Mouse (Mus musculus): ENCODE measurements around the gene Gm973. TPM values are rescaled to one million over a fixed set of nuclear protein-coding genes. Genes with fewer than 3 reads are reported as not detected.

Gene Gm973
- polyA plus RNA-seq, 1 experiment from 2014 or later: 11.5 TPM

Other genes with a start within 250 kb of the Gm973 start
- 1.9 and 2.7 TPM in 2 replicates for gene Fzd7, start 33.8 kb upstream of the Gm973 start, polyA plus RNA-seq (2015; fragmentation: Nextera tagmentation; extraction: Ambion mirVana)
- gene Sumo1, start 154.6 kb downstream of the Gm973 start, polyA plus RNA-seq (2015; fragmentation: Nextera tagmentation; extraction: Ambion mirVana): 307 and 311 TPM in 2 replicates
- 134 and 137 TPM in 2 replicates for gene Nop58, start 168.7 kb downstream of the Gm973 start, polyA plus RNA-seq (2015; fragmentation: Nextera tagmentation; extraction: Ambion mirVana)
- gene Bmpr2, start 247.1 kb downstream of the Gm973 start, polyA plus RNA-seq (2015; fragmentation: Nextera tagmentation; extraction: Ambion mirVana): 9.6 and 10.1 TPM in 2 replicates